Mouse (Mus musculus) ovary, postnatal 36 days (tissue): ENCODE data around the gene Pgm5.

Experiments used
- DNase-seq: peaks from one replicate; pipeline ENCODE4 v3.0.0; 2022; ENCODE audit warnings: low spot score, mixed read lengths

Pgm5 gene

GRCm38 (mm10) chr19:24667527-24667926, 194.1 kb downstream of the Pgm5 start:
- no peak for DNase-seq

GRCm38 (mm10) chr19:24665771-24666170, 195.9 kb downstream of the Pgm5 start:
- no peak for DNase-seq

- no peak for DNase-seq
These were observed 199.3 kb downstream of the Pgm5 start for GRCm38 (mm10) chr19:24662346-24662745.

GRCm38 (mm10) chr19:24656981-24657380, 204.7 kb downstream of the Pgm5 start:
- no peak for DNase-seq

GRCm38 (mm10) chr19:24653230-24653799, 208.3 kb downstream of the Pgm5 start:
- DNase-seq, result no peak

- no peak for DNase-seq
These were observed 209.2 kb downstream of the Pgm5 start for GRCm38 (mm10) chr19:24652342-24653019.

GRCm38 (mm10) chr19:24651595-24651994, 210.1 kb downstream of the Pgm5 start:
- DNase-seq, result no peak

GRCm38 (mm10) chr19:24650428-24650827, 211.2 kb downstream of the Pgm5 start:
- DNase-seq, result no peak

- DNase-seq, result no peak
These were observed 213.6 kb downstream of the Pgm5 start for GRCm38 (mm10) chr19:24648016-24648415.

- DNase-seq, result no peak
These were observed 215.4 kb downstream of the Pgm5 start for GRCm38 (mm10) chr19:24646162-24646829.

GRCm38 (mm10) chr19:24644971-24645370, 216.7 kb downstream of the Pgm5 start:
- no peak for DNase-seq

- no peak for DNase-seq
These were observed 220.7 kb downstream of the Pgm5 start for GRCm38 (mm10) chr19:24640982-24641381.

- DNase-seq, result no peak
These were observed 223.7 kb downstream of the Pgm5 start for GRCm38 (mm10) chr19:24637988-24638387.

GRCm38 (mm10) chr19:24636616-24637015, 225.0 kb downstream of the Pgm5 start:
- no peak for DNase-seq

- DNase-seq, result peak; percentile 65
These were observed 227.1 kb downstream of the Pgm5 start for GRCm38 (mm10) chr19:24634602-24635001.
